Mouse (Mus musculus): ENCODE results near the gene Scd1. TPM values are rescaled to one million over a fixed set of nuclear protein-coding genes. Genes with fewer than 3 reads are reported as not detected.

Scd1 gene
- polyA plus RNA-seq (2015; fragmentation: Nextera tagmentation; extraction: Ambion mirVana) = 2.5 and 2.6 TPM in 2 replicates

GRCm38 (mm10) chr19:44407341-44408222, at the start of gene Scd1:
Gene Scd1 (minus strand): TSS chr19:44407879.
- H3K4me3 ChIP-seq = peak within 1 kb of the TSS; percentile 45
- peak within 1 kb of the TSS; percentile 86 for H3K4me2 ChIP-seq
- H3K27me3 ChIP-seq = peaks cover 14% of the 10 kb centered on the region; the same call in 1 of the 2 replicates
- ATAC-seq (ENCODE audit: borderline replicate concordance, extremely low read depth, low FRiP score, low TSS enrichment) = peak; percentile 87
- no peaks in the 10 kb centered on the region for H3K9me3 ChIP-seq
- no peaks in the 10 kb centered on the region for H3K36me3 ChIP-seq
- H3K27ac ChIP-seq = peak within 1 kb of the TSS; percentile 73
- under 1% methylated on average over 32 of the region's 35 CpGs for WGBS
- H3K4me1 ChIP-seq = peaks cover 16% of the 10 kb centered on the region
- peak within 1 kb of the TSS; percentile 24 for H3K9ac ChIP-seq

DNA sequence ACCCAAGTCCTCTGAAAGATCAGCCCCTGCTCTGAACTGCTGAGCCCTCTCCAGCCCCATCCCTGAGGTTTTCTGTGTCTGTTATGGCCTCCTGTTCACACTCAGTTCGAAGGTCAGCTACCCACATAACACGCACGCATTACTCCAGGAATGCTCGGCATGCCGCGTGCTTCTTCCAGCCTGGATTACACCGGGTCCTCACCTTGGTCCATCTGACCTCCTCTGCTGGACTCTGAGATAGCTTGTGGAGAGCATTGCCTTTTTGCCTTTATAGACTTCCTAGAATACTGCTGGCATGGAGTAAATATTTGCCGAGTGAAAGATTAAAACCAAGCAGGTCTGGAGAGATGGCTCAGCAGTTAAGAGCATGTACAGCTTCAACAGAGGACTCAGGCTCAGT, 47.7 kb upstream of the Scd1 start:
- no peak overlapping the region for H3K27ac ChIP-seq
- H3K4me1 ChIP-seq = no peaks in the 10 kb centered on the region
- H3K27me3 ChIP-seq = no peaks in the 10 kb centered on the region
- H3K4me3 ChIP-seq = no peak overlapping the region
- 67% methylated on average over 8 of the region's 8 CpGs for WGBS
- no peak for ATAC-seq (ENCODE audit: borderline replicate concordance, extremely low read depth, low FRiP score, low TSS enrichment)
- H3K9me3 ChIP-seq = no peaks in the 10 kb centered on the region
- H3K36me3 ChIP-seq = no peaks in the 10 kb centered on the region
- H3K4me2 ChIP-seq = no peak overlapping the region
- no peak overlapping the region for H3K9ac ChIP-seq

DNA sequence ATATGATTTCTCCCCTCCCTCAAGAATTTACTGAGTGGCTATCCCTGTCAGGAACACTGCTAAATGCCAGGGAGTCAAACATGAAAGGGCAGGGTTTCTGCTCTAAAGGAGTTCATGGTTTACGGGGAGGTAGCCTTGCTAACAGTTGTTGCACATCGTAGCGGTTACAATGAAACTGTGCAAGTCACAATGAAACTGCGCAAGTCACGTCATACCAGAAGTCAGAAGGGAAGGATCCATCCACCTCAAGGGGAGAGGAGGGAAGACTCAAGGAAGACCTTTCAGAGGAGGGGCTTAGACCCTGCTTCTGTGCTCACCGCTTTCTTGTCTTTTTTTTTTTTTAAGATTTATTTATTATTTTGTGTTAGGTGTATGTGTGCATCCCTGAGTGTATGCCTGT, 47.2 kb upstream of the Scd1 start:
- no peak overlapping the region for H3K4me2 ChIP-seq

DNA sequence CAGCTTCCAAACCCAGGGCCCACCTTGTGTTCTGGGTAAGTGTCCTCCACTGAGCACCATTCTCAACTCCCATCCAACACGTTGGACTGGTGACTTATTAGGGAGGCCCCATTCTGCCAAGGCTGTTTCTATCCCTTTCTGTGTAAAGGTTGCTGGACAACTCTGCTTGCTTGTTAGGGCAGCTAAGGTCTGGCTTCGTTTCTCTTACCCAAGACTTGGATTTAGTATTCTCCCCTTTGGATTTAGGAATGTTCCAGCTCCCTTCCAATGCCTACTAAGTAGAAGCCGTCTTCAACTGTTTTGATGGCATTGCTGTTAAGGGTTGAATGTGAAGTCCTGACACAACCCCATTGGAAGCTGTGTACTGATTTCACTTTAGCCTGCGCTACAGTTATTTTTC, 40.2 kb upstream of the Scd1 start:
- no peaks in the 10 kb centered on the region for H3K27me3 ChIP-seq
- H3K4me3 ChIP-seq = no peak overlapping the region
- no peaks in the 10 kb centered on the region for H3K9me3 ChIP-seq
- no peaks in the 10 kb centered on the region for H3K4me1 ChIP-seq
- H3K4me2 ChIP-seq = no peak overlapping the region
- no peak overlapping the region for H3K9ac ChIP-seq
- no peak overlapping the region for H3K27ac ChIP-seq
- H3K36me3 ChIP-seq = no peaks in the 10 kb centered on the region
- 79% methylated on average over 4 of the region's 4 CpGs for WGBS
- no peak for ATAC-seq (ENCODE audit: borderline replicate concordance, extremely low read depth, low FRiP score, low TSS enrichment)

More for the DNA sequence above, 47.2 kb upstream of the Scd1 start:
- ATAC-seq (ENCODE audit: borderline replicate concordance, extremely low read depth, low FRiP score, low TSS enrichment) = no peak
- no peak overlapping the region for H3K4me3 ChIP-seq
- H3K27ac ChIP-seq = no peak overlapping the region
- WGBS = 81% methylated on average over 6 of the region's 6 CpGs
- no peaks in the 10 kb centered on the region for H3K36me3 ChIP-seq
- no peaks in the 10 kb centered on the region for H3K27me3 ChIP-seq
- no peaks in the 10 kb centered on the region for H3K9me3 ChIP-seq
- H3K9ac ChIP-seq = no peak overlapping the region
- H3K4me1 ChIP-seq = no peaks in the 10 kb centered on the region

- Histone ChIP-seq H3K4me1 (no peaks in the 10 kb centered on the region), H3K4me2 (no peak overlapping the region), H3K9ac (no peak overlapping the region), H3K27ac (no peak overlapping the region), H3K4me3 (no peak overlapping the region), H3K36me3 (no peaks in the 10 kb centered on the region), H3K27me3 (no peaks in the 10 kb centered on the region), H3K9me3 (no peaks in the 10 kb centered on the region)
- WGBS = 76% methylated on average over 3 of the region's 3 CpGs
- ATAC-seq (ENCODE audit: borderline replicate concordance, extremely low read depth, low FRiP score, low TSS enrichment) = no peak
These were observed 38.1 kb upstream of the Scd1 start for GRCm38 (mm10) chr19:44445755-44446154.

DNA sequence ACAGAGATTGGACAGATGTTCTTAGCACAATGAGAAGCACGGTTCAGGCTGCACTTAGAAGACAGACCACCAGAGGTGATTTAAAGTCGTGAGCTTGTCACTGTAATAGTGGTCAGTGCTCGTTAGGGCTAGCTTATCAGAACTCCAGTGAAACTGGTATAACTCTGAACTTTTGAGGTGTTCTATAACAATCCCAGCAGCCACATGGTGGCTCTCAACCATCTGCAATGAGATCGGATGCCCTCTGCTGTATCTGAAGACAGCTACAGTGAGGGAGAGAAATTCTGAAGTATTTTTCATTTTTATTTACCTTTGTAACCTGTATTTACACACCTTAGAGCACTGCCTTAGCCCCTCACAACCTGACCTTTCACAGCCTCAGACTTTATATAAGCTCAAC, 31.6 kb upstream of the Scd1 start:
- Histone ChIP-seq H3K27ac (no peak overlapping the region), H3K9me3 (no peaks in the 10 kb centered on the region), H3K27me3 (no peaks in the 10 kb centered on the region), H3K4me3 (no peak overlapping the region), H3K9ac (no peak overlapping the region), H3K4me2 (no peak overlapping the region), H3K4me1 (no peaks in the 10 kb centered on the region), H3K36me3 (no peaks in the 10 kb centered on the region)
- WGBS = 34% methylated on average over 4 of the region's 4 CpGs
- ATAC-seq (ENCODE audit: borderline replicate concordance, extremely low read depth, low FRiP score, low TSS enrichment) = no peak

DNA sequence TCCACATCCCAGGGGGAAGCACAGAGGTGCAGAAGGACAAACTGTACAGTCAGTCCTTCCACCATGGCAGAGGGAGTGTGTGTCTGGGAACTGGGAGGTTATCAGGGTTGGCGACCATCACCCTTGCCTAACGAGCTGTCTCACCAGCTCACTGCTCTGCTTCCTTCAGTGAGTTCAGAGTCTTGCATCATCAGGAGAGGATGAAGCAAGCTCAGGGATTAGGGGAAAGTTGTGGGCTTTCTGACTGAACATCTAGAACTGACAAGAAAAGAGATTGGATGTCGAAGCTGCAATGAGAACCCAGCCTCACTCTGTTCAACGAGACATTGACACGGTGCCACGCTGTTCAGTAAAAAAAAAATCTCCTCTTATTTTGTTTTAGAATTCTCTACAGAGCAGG, 30.3 kb upstream of the Scd1 start:
- Histone ChIP-seq H3K4me2 (no peak overlapping the region), H3K36me3 (no peaks in the 10 kb centered on the region), H3K4me3 (no peak overlapping the region), H3K9ac (no peak overlapping the region), H3K27ac (no peak overlapping the region), H3K27me3 (no peaks in the 10 kb centered on the region), H3K9me3 (no peaks in the 10 kb centered on the region), H3K4me1 (no peaks in the 10 kb centered on the region)
- no peak for ATAC-seq (ENCODE audit: borderline replicate concordance, extremely low read depth, low FRiP score, low TSS enrichment)
- 63% methylated on average over 6 of the region's 6 CpGs for WGBS

DNA sequence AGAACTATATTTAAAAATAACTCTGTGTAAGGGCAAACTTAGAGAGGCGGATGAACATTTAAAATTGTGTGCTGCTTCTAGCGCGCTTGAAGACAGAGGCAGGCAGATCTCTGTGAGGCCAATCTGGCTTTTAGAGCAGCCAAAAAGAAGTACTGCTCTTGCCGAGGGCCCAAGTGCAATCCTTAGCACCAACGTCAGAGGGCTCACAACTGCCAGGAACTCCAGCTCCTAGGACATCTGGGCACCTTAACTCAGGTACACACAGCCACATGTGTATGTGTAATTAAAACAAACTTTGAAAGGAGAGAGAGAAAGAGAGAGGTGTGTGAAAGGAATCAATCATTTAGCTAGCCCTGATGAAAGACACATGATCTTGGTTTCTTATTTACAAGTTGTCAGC, 24.4 kb upstream of the Scd1 start:
- Histone ChIP-seq H3K9ac (no peak overlapping the region), H3K4me1 (no peaks in the 10 kb centered on the region), H3K36me3 (no peaks in the 10 kb centered on the region), H3K27ac (no peak overlapping the region), H3K27me3 (no peaks in the 10 kb centered on the region), H3K4me3 (no peak overlapping the region), H3K4me2 (no peak overlapping the region), H3K9me3 (no peaks in the 10 kb centered on the region)
- WGBS = 68% methylated on average over 5 of the region's 5 CpGs
- no peak for ATAC-seq (ENCODE audit: borderline replicate concordance, extremely low read depth, low FRiP score, low TSS enrichment)

- no peak overlapping the region for H3K27ac ChIP-seq
- no peak overlapping the region for H3K9ac ChIP-seq
- no peak for ATAC-seq (ENCODE audit: borderline replicate concordance, extremely low read depth, low FRiP score, low TSS enrichment)
- no peaks in the 10 kb centered on the region for H3K36me3 ChIP-seq
- H3K4me2 ChIP-seq = no peak overlapping the region
- 87% methylated on average over 1 of the region's 1 CpGs for WGBS
- no peaks in the 10 kb centered on the region for H3K27me3 ChIP-seq
- no peak overlapping the region for H3K4me3 ChIP-seq
- no peaks in the 10 kb centered on the region for H3K9me3 ChIP-seq
- H3K4me1 ChIP-seq = peaks cover 2% of the 10 kb centered on the region; the same call in 1 of the 2 replicates
These were observed 20.0 kb upstream of the Scd1 start for GRCm38 (mm10) chr19:44427721-44428120.

GRCm38 (mm10) chr19:44422051-44422631, 14.5 kb upstream of the Scd1 start:
- no peak overlapping the region for H3K9ac ChIP-seq
- peak overlapping the region; percentile 53; the same call in 1 of the 2 replicates for H3K27ac ChIP-seq
- no peaks in the 10 kb centered on the region for H3K9me3 ChIP-seq
- H3K27me3 ChIP-seq = no peaks in the 10 kb centered on the region
- ATAC-seq (ENCODE audit: borderline replicate concordance, extremely low read depth, low FRiP score, low TSS enrichment) = peak; percentile 79; the same call in 1 of the 2 replicates
- no peaks in the 10 kb centered on the region for H3K36me3 ChIP-seq
- no peak overlapping the region for H3K4me2 ChIP-seq
- no peak overlapping the region for H3K4me3 ChIP-seq
- H3K4me1 ChIP-seq = peaks cover 6% of the 10 kb centered on the region; the same call in 1 of the 2 replicates
- WGBS = 40% methylated on average over 8 of the region's 8 CpGs

DNA sequence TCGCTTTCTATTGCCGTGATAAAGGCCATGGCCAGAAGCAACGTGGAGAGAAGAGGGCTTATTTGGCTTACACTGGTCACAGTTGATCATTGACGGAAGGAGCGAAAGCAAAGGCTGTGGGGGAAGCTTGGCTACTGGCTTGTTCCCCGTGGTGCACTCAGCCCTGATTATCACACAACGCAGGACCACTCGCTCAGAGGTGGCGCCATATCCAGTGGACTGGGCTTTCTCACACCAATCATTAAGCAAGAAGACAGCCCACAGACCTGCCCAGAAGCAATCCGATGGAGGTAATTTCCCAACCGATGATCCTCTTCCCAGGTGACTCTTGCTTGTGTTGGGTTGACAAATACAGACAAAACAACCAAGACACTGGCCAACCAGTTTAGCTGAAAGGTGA, 11.9 kb upstream of the Scd1 start:
- no peak overlapping the region for H3K27ac ChIP-seq
- H3K4me3 ChIP-seq = no peak overlapping the region
- H3K4me1 ChIP-seq = peaks cover 6% of the 10 kb centered on the region; the same call in 1 of the 2 replicates
- H3K36me3 ChIP-seq = no peaks in the 10 kb centered on the region
- H3K9me3 ChIP-seq = no peaks in the 10 kb centered on the region
- H3K27me3 ChIP-seq = no peaks in the 10 kb centered on the region
- 48% methylated on average over 11 of the region's 11 CpGs for WGBS
- no peak overlapping the region for H3K4me2 ChIP-seq
- H3K9ac ChIP-seq = no peak overlapping the region
- ATAC-seq (ENCODE audit: borderline replicate concordance, extremely low read depth, low FRiP score, low TSS enrichment) = no peak

DNA sequence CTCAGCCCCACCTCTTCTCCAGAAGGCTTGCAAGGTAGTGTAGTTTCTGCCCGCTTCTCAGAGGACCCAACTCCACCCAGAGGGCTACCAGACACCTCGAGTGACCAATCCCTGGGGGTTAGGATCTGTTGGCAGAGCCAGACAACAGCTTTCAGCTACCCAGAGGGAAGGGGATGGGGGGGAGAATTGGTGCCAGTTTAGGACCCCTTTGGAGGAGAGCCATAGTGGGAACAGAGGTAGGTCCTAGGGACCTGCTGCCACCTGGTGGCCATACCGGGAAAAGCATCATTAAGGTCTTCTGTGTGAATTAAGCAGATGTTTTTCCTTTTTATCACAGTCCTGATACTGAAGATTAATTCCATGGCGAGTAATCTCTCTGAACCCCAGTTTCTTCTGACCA, 11.3 kb upstream of the Scd1 start:
- no peak overlapping the region for H3K4me2 ChIP-seq
- H3K4me3 ChIP-seq = no peak overlapping the region
- H3K9me3 ChIP-seq = no peaks in the 10 kb centered on the region
- H3K27ac ChIP-seq = no peak overlapping the region
- H3K9ac ChIP-seq = no peak overlapping the region
- H3K4me1 ChIP-seq = peaks cover 6% of the 10 kb centered on the region; the same call in 1 of the 2 replicates
- WGBS = 19% methylated on average over 4 of the region's 4 CpGs
- H3K36me3 ChIP-seq = no peaks in the 10 kb centered on the region
- no peak for ATAC-seq (ENCODE audit: borderline replicate concordance, extremely low read depth, low FRiP score, low TSS enrichment)
- no peaks in the 10 kb centered on the region for H3K27me3 ChIP-seq
